Mouse (Mus musculus) CH12.LX (cell line): ENCODE results near the gene Mical3. TPM values are rescaled to one million over a fixed set of nuclear protein-coding genes. Genes with fewer than 3 reads are reported as not detected.
A peak's percentile ranks its signal among the peaks of the same experiment; 100 is the strongest.

ENCODE experiments used
- DNase-seq: peaks from one replicate; pipeline ENCODE4 v3.0.0-alpha.2; 2013; ENCODE audit errors: extremely low read depth
- H3K27ac ChIP-seq: 2 replicates; pipeline ENCODE4 v1.5.1; 2012; ENCODE audit warnings: low read depth, mild to moderate bottlenecking, control low read depth, moderate library complexity; ENCODE audit not compliant: insufficient read depth
- H3K27me3 ChIP-seq: replicated peaks from 2 replicates; pipeline ENCODE3; 2012; ENCODE audit warnings: inconsistent platforms
- H3K36me3 ChIP-seq, 2 experiments: replicated peaks in 1 of 2; 2 replicates each; pipeline versions ENCODE3 to v1.6.1; 2012; ENCODE audit warnings: inconsistent platforms in 1 of 2, low read length in 1 of 2, mild to moderate bottlenecking in 1 of 2, mixed read lengths in 1 of 2, moderate library complexity in 1 of 2; ENCODE audit not compliant: control insufficient read depth in 1 of 2, insufficient read depth in 1 of 2
- H3K4me1 ChIP-seq, 2 experiments: 2 replicates each; pipeline ENCODE4 v1.6.1; 2012; ENCODE audit warnings: inconsistent platforms in 1 of 2, moderate library complexity in 1 of 2; ENCODE audit not compliant: insufficient read depth in 2 of 2, control insufficient read depth in 1 of 2
- H3K4me2 ChIP-seq: 2 replicates; pipeline ENCODE4 v1.6.1; 2012; ENCODE audit warnings: low read depth, mild to moderate bottlenecking, control low read depth; ENCODE audit not compliant: poor library complexity, insufficient read depth, severe bottlenecking
- H3K4me3 ChIP-seq, 3 experiments: fragments of 150-350 bp in 1 of 3; sonication (generic) in 1 of 3; replicated peaks in 1 of 3; 2 replicates each; pipeline versions ENCODE3 to v1.5.1; 2011 to 2012; ENCODE audit warnings: low read depth in 2 of 3, low read length in 2 of 3, mild to moderate bottlenecking in 2 of 3, moderate library complexity in 2 of 3, control low read depth in 1 of 3, improper control_type of control experiment in 1 of 3, inconsistent platforms in 1 of 3, mixed read lengths in 1 of 3; ENCODE audit not compliant: poor library complexity in 1 of 3
- H3K79me2 ChIP-seq: replicated peaks from 2 replicates; pipeline ENCODE4 v1.6.1; 2012; ENCODE audit warnings: mild to moderate bottlenecking, moderate library complexity; ENCODE audit not compliant: control insufficient read depth, poor library complexity, insufficient read depth, severe bottlenecking; ENCODE audit errors: extremely low read depth
- H3K9ac ChIP-seq: 2 replicates; pipeline ENCODE4 v1.6.1; 2012; ENCODE audit warnings: low read depth, mild to moderate bottlenecking, control low read depth, moderate library complexity; ENCODE audit not compliant: insufficient read depth
- H3K9me3 ChIP-seq: replicated peaks from 2 replicates; pipeline ENCODE3; 2012; ENCODE audit warnings: low read length, inconsistent platforms, mixed read lengths
- BHLHE40 ChIP-seq: IDR thresholded peaks from 2 replicates; pipeline ENCODE4 v1.6.1; 2011; ENCODE audit warnings: mild to moderate bottlenecking, low read depth, low read length, improper control_type of control experiment
- CHD1 ChIP-seq: IDR thresholded peaks from 2 replicates; pipeline ENCODE4 v1.6.1; 2012; ENCODE audit warnings: low read depth, low read length, improper control_type of control experiment, inconsistent platforms
- E2F4 ChIP-seq: IDR thresholded peaks from 2 replicates; pipeline ENCODE4 v1.6.1; 2011; ENCODE audit warnings: low read depth, low read length, improper control_type of control experiment; ENCODE audit not compliant: insufficient replicate concordance
- EP300 ChIP-seq: IDR thresholded peaks from 2 replicates; pipeline ENCODE4 v1.6.1; 2011; ENCODE audit warnings: low read length, improper control_type of control experiment
- HCFC1 ChIP-seq: IDR thresholded peaks from 2 replicates; pipeline ENCODE4 v1.6.1; 2012; ENCODE audit warnings: low read depth, mild to moderate bottlenecking, inconsistent platforms, low read length, improper control_type of control experiment
- MAFK ChIP-seq: IDR thresholded peaks from 2 replicates; pipeline ENCODE4 v1.6.1; 2011; ENCODE audit warnings: low read length, improper control_type of control experiment; ENCODE audit not compliant: insufficient replicate concordance
- MXI1 ChIP-seq: IDR thresholded peaks from 2 replicates; pipeline ENCODE4 v1.6.1; 2011; ENCODE audit warnings: mild to moderate bottlenecking, low read depth, low read length, improper control_type of control experiment
- NRF1 ChIP-seq: IDR thresholded peaks from 2 replicates; pipeline ENCODE4 v1.6.1; 2014; ENCODE audit warnings: low read depth, mild to moderate bottlenecking, inconsistent platforms, low read length, improper control_type of control experiment, moderate library complexity
- RAD21 ChIP-seq: IDR thresholded peaks from 2 replicates; pipeline ENCODE4 v1.6.1; 2011; ENCODE audit warnings: low read depth, mild to moderate bottlenecking, low read length, improper control_type of control experiment, moderate library complexity
- SMC3 ChIP-seq: IDR thresholded peaks from 2 replicates; pipeline ENCODE4 v1.6.1; 2011; ENCODE audit warnings: low read depth, low read length, improper control_type of control experiment
- TBP ChIP-seq: conservative IDR thresholded peaks from 2 replicates; pipeline ENCODE4 v1.6.1; 2011; ENCODE audit warnings: low read depth, low read length, improper control_type of control experiment
- USF1 ChIP-seq: IDR thresholded peaks from 2 replicates; pipeline ENCODE4 v1.6.1; 2014; ENCODE audit warnings: low read depth, mild to moderate bottlenecking, inconsistent platforms, low read length, improper control_type of control experiment
- USF2 ChIP-seq: conservative IDR thresholded peaks from 2 replicates; pipeline ENCODE4 v1.6.1; 2011; ENCODE audit warnings: low read depth, low read length, improper control_type of control experiment
- ZC3H11A ChIP-seq: IDR thresholded peaks from 2 replicates; pipeline ENCODE4 v1.6.1; 2012; ENCODE audit warnings: low read depth, mild to moderate bottlenecking, inconsistent platforms, low read length, improper control_type of control experiment
- ZNF384 ChIP-seq: IDR thresholded peaks from 2 replicates; pipeline ENCODE4 v1.6.1; 2012; ENCODE audit warnings: low read depth, low read length, improper control_type of control experiment, inconsistent platforms
- dilution Hi-C: fragments of 300-500 bp; cut with MboI; formaldehyde crosslinking; loops from 2 replicates; pipeline ENCODE4 v1.14.3; 2020; ENCODE audit warnings: low sequenced_read_pairs; ENCODE audit not compliant: extremely low pct_unique_long_range_greater_than_20kb, extremely low pct_ligation_motif_present
- in situ Hi-C: fragments of 300-500 bp; cut with MboI; formaldehyde crosslinking; loops from 3 replicates; pipeline ENCODE4 v1.14.3; 2019; ENCODE audit warnings: low sequenced_read_pairs, low pct_ligation_motif_present, low pct_unique_long_range_greater_than_20kb, mixed read lengths
- polyA plus RNA-seq: library from polyadenylated mRNA; unstranded; fragments of >175 nt; gene quantifications from 2 replicates; pipeline ENCODE4 v1.2.1, GENCODE M21; 2012; ENCODE audit warnings: low read depth; ENCODE audit not compliant: insufficient read length
- total RNA-seq, 2 experiments: library from RNA; depleted of rRNA; stranded (reverse); fragments of 300-350 nt in 1 of 2; fragments of >200 nt in 1 of 2; gene quantifications; 2 replicates each; pipeline ENCODE4 v1.2.3; 2012 to 2014

Mical3 gene
- total and polyA plus RNA-seq, 3 experiments: 10.2 to 56.3 (median 26.8) TPM

DNA sequence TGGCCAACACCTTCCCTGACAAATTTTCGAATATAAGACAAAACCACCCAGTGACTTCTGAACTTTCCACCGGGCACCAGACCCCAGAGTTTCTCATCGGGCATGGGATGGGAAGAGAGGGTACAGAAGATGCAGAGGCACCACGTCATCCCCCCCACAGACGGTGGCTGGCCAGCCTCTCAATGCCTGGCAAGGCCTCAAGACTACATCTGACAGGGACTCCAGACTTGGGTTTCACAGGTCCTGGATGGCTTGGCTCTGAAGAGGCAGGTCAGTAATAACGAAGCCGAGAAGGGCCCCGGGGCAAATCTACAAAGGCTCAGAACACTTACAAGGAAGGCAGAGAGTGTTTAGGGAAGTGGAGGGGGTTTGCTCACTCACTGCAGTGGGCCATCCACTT is 33.9 kb downstream of the Mical3 start:
- H3K27ac ChIP-seq: no peak overlapping the region
- peaks cover 23% of the 10 kb centered on the region for H3K79me2 ChIP-seq
- TF ChIP-seq HCFC1: no peak
- in situ Hi-C loops: no loop called here
- H3K9me3 ChIP-seq: no peaks in the 10 kb centered on the region
- H3K36me3 ChIP-seq: peaks cover 0 to 70% of the 10 kb centered on the region in 2 experiments
- no peaks in the 10 kb centered on the region for H3K27me3 ChIP-seq
- H3K4me2 ChIP-seq: no peak overlapping the region
- DNase-seq: no peak
- dilution Hi-C loops: no loop called here
- no peak overlapping the region for H3K9ac ChIP-seq
- peaks cover 48 to 93% of the 10 kb centered on the region in 2 experiments for H3K4me1 ChIP-seq
- no peak overlapping the region for H3K4me3 ChIP-seq

GRCm38 (mm10) chr6:121096390-121096789 is 34.4 kb downstream of the Mical3 start:
- TF ChIP-seq E2F4 (no peak), SMC3 (no peak), USF1 (no peak), CHD1 (no peak), BHLHE40 (no peak), RAD21 (no peak), TBP (no peak), ZNF384 (no peak), USF2 (no peak), MAFK (no peak), EP300 (no peak), ZC3H11A (no peak)
- dilution Hi-C loops (no loop called here), in situ Hi-C loops (no loop called here)
- Histone ChIP-seq H3K27me3 (no peaks in the 10 kb centered on the region), H3K9me3 (no peaks in the 10 kb centered on the region), H3K36me3 (peaks cover 0 to 70% of the 10 kb centered on the region in 2 experiments), H3K4me2 (no peak overlapping the region), H3K4me3 (no peak overlapping the region), H3K9ac (no peak overlapping the region), H3K27ac (no peak overlapping the region), H3K4me1 (peaks cover 45 to 91% of the 10 kb centered on the region in 2 experiments), H3K79me2 (peaks cover 18% of the 10 kb centered on the region)
- DNase-seq: no peak

GRCm38 (mm10) chr6:121093662-121094408 is 37.0 kb downstream of the Mical3 start:
- H3K4me3 ChIP-seq: no peak overlapping the region
- TF ChIP-seq MXI1 (no peak), CHD1 (no peak), NRF1 (no peak), TBP (no peak), USF1 (peak; percentile 12; the same call in 1 of the 2 replicates)
- TF ChIP-seq, all 38 proteins: peak for 1
- Histone ChIP-seq H3K9ac (no peak overlapping the region), H3K4me2 (no peak overlapping the region), H3K27me3 (no peaks in the 10 kb centered on the region), H3K4me1 (peaks cover 27 to 88% of the 10 kb centered on the region in 2 experiments), H3K79me2 (peaks cover 7% of the 10 kb centered on the region; the same call in 1 of the 2 replicates), H3K9me3 (peaks cover 5% of the 10 kb centered on the region), H3K27ac (no peak overlapping the region), H3K36me3 (peaks cover 0 to 80% of the 10 kb centered on the region in 2 experiments)
- dilution Hi-C loops (no loop called here), in situ Hi-C loops (no loop called here)
- DNase-seq: no peak
